Mouse (Mus musculus): ENCODE data around the gene Tenm3.

DNA sequence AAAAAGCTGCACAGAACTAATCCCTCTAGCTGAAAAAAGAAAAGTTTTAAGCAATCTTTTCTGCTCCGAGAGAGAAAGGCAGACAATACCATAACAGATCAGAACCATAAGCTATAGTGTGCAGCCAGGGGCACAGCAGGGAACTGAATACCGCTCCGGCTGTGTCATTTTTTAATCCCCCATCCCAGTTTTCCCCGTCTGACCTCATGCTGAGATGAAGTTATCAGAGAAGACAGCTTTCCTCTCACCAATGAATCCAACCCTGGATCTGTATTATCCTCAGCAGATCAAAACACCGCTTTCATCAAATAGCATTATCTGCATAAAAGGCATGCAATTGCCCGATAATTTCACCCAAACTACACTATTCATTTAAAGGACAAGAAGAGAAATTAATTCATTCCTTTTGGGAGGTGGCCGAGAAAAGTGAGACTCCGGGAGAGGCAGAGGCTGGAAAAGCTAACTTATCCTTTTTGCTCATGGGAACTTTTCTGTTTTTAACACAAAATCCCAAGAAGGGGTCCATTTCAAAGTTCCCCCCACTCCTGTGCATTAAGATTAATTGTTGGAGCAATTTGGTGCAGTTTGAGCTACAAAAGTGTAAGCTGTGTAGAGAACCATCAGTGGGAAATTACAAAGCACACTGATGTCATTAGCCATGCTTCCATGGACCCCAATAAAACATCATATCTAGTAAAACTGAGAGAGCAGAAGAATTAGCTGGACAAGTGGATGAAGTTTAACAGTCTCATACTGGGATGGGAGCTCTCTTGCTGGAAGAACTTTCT is 6.7 kb upstream of the Tenm3 start:
- TF ChIP-seq POLR2A (IDR thresholded peaks at IDR 0.05; ENCODE audit: low read depth, low read length) = no peak
- no peak for TF ChIP-seq CTCF (IDR thresholded peaks at IDR 0.05; ENCODE audit: borderline replicate concordance, insufficient read depth, low read length)
